Mouse (Mus musculus) kidney, adult 2 months (tissue): ENCODE results near the gene Mertk. TPM values are rescaled to one million over a fixed set of nuclear protein-coding genes. Genes with fewer than 3 reads are reported as not detected.
A peak's percentile ranks its signal among the peaks of the same experiment; 100 is the strongest.

Experiments
- DNase-seq: peaks from one replicate; pipeline ENCODE4 v3.0.0; 2021
- H3K27ac ChIP-seq: fragments of 200-500 bp; 2 replicates; pipeline ENCODE4 v1.5.1; 2012; ENCODE audit warnings: low read depth, low read length, control low read depth, inconsistent platforms; ENCODE audit not compliant: insufficient read depth
- H3K27me3 ChIP-seq: fragments of 200-500 bp; replicated peaks from 2 replicates; pipeline ENCODE4 v1.6.1; 2012; ENCODE audit warnings: mild to moderate bottlenecking, moderate library complexity, low read length, inconsistent platforms; ENCODE audit not compliant: control insufficient read depth, insufficient read depth
- H3K36me3 ChIP-seq: fragments of 200-500 bp; 2 replicates; pipeline ENCODE4 v1.6.1; 2012; ENCODE audit warnings: mild to moderate bottlenecking, moderate library complexity, low read length, inconsistent platforms; ENCODE audit not compliant: control insufficient read depth, insufficient read depth
- H3K4me1 ChIP-seq: fragments of 200-500 bp; 2 replicates; pipeline ENCODE4 v1.6.1; 2011; ENCODE audit warnings: low read length; ENCODE audit not compliant: control insufficient read depth, insufficient read depth
- H3K4me3 ChIP-seq: fragments of 200-500 bp; 2 replicates; pipeline ENCODE4 v1.5.1; 2011; ENCODE audit warnings: mild to moderate bottlenecking, low read depth, low read length, control low read depth; ENCODE audit not compliant: insufficient read depth
- CTCF ChIP-seq: fragments of 200-500 bp; conservative IDR thresholded peaks from 2 replicates; pipeline ENCODE4 v1.5.1; 2011; ENCODE audit warnings: low read depth, mild to moderate bottlenecking, control low read depth, low read length, moderate library complexity, mixed read lengths; ENCODE audit not compliant: insufficient read depth, insufficient read length
- POLR2A ChIP-seq: fragments of 200-500 bp; IDR thresholded peaks from one replicate; pipeline ENCODE4 v1.6.1; 2011; ENCODE audit warnings: low read depth, low read length, control low read depth
- WGBS: fragments of 180-500 bp; shearing (Covaris S2); methylation state at CpG from one replicate; pipeline ENCODE4 v1.1.7; 2018; 5-methylcytosine and 5-hydroxymethylcytosine counted together
- polyA plus RNA-seq: library from polyadenylated mRNA; depleted of rRNA; stranded (reverse); fragments of >200 nt; gene quantifications from 2 replicates; pipeline ENCODE4 v1.2.3, GENCODE M21; 2012

Mertk gene
- polyA plus RNA-seq, 1 experiment: 13.3 TPM

DNA sequence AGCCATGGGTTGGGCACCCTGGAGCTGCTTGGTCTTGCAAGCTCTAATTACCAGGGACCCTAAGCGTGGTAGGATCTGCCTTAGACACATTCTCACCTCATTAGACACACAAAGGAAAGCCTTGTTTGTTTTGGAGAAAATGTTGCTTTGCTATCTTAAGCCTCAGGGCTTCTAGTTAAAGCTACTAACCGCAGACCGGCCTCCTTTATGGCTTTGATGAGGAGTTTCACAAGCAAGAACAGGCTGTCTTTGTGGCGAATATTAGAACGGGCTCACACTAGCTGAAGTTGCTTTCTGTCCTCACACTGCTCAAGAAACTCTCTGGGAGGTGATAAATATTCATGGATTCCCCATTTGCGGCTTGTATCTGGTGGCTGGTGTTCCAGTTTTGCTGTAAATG lies 10.5 kb downstream of the Mertk start:
- TF ChIP-seq POLR2A (no peak), CTCF (no peak)
- Histone ChIP-seq H3K4me1 (peaks cover 35% of the 10 kb centered on the region), H3K27me3 (no peaks in the 10 kb centered on the region), H3K4me3 (no peak overlapping the region), H3K27ac (peak overlapping the region; percentile 55), H3K36me3 (peaks cover 1% of the 10 kb centered on the region; the same call in 1 of the 2 replicates)
- DNase-seq: peak; percentile 43
- 45% methylated on average over 6 of the region's 6 CpGs for WGBS

GRCm38 (mm10) chr2:128710609-128711008 lies 11.9 kb downstream of the Mertk start:
- no peaks in the 10 kb centered on the region for H3K27me3 ChIP-seq
- peak; percentile 72 for DNase-seq
- H3K27ac ChIP-seq: peak overlapping the region; percentile 73
- H3K4me3 ChIP-seq: no peak overlapping the region
- TF ChIP-seq POLR2A (no peak), CTCF (no peak)
- peaks cover 44% of the 10 kb centered on the region for H3K4me1 ChIP-seq
- peaks cover 1% of the 10 kb centered on the region; the same call in 1 of the 2 replicates for H3K36me3 ChIP-seq
- WGBS: 46% methylated on average over 6 of the region's 6 CpGs

- Histone ChIP-seq H3K4me3 (no peak overlapping the region), H3K4me1 (peaks cover 58% of the 10 kb centered on the region), H3K36me3 (no peaks in the 10 kb centered on the region), H3K27ac (no peak overlapping the region), H3K27me3 (no peaks in the 10 kb centered on the region)
- no peak for DNase-seq
- TF ChIP-seq CTCF: no peak
- TF ChIP-seq POLR2A: no peak
- 55% methylated on average over 6 of the region's 6 CpGs for whole genome bisulfite sequencing
Observed at GRCm38 (mm10) chr2:128712940-128713339, 14.2 kb downstream of the Mertk start.

DNA sequence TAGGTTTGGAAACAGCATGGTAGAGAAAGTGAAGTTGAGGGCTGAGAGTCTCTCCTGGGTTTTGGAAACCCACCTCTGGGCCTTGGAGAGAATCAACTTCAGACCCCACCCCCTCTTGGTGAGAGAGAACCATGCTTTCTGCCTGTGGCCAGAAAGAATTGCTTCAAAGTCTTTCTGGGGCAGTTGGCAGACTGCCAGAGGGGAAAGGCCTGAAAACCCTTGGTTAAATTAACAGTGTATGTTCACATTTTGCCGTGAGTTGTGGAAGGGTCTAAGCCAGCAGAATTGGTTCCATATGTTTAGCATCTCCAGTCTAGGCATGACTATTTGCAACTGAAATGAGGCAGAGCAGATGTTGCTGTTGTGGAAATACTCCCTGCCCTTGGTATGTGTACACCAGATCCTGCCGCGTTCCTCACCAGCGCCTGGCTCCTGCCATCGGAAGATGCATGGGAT lies 14.8 kb downstream of the Mertk start:
- DNase-seq: peak; percentile 86
- WGBS: 40% methylated on average over 5 of the region's 5 CpGs
- H3K27ac ChIP-seq: peak overlapping the region; percentile 95

GRCm38 (mm10) chr2:128714724-128715241 lies 16.0 kb downstream of the Mertk start:
- Histone ChIP-seq H3K4me3 (no peak overlapping the region), H3K36me3 (no peaks in the 10 kb centered on the region), H3K4me1 (peaks cover 54% of the 10 kb centered on the region), H3K27me3 (no peaks in the 10 kb centered on the region), H3K27ac (peak overlapping the region; percentile 95)
- peak; percentile 83 for DNase-seq
- no peak for TF ChIP-seq CTCF
- no peak for TF ChIP-seq POLR2A
- WGBS: 29% methylated on average over 7 of the region's 7 CpGs

More for the DNA sequence above, 14.8 kb downstream of the Mertk start:
- Histone ChIP-seq H3K27me3 (no peaks in the 10 kb centered on the region), H3K4me1 (peaks cover 63% of the 10 kb centered on the region), H3K36me3 (no peaks in the 10 kb centered on the region), H3K4me3 (no peak overlapping the region)
- no peak for TF ChIP-seq POLR2A

DNA sequence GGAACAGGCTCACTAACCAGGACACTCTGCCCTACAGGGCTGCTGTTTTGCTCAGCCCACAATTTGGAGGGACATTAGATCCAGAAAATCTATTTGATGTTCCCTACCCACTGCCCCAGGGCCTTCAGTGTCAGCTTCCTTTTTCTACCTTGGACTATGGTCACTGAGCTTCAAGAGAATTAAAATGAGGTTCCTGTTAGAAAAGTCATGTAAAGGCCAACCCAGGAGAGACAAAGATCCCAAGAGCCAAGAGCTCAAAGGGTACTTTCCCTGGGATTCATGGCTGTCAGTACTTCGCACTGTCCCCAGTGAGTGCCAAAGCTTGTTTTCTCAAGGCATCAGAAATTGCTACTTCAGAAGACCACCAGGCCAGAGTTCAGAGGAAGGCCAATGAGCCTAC lies 17.2 kb downstream of the Mertk start:
- DNase-seq: peak; percentile 83
- no peak for TF ChIP-seq POLR2A
- Histone ChIP-seq H3K36me3 (no peaks in the 10 kb centered on the region), H3K4me1 (peaks cover 44% of the 10 kb centered on the region), H3K4me3 (no peak overlapping the region), H3K27ac (peak overlapping the region; percentile 95), H3K27me3 (no peaks in the 10 kb centered on the region)
- WGBS: 68% methylated on average over 1 of the region's 1 CpGs

- TF ChIP-seq CTCF (no peak), POLR2A (no peak)
- Histone ChIP-seq H3K36me3 (no peaks in the 10 kb centered on the region), H3K27me3 (no peaks in the 10 kb centered on the region), H3K4me3 (no peak overlapping the region), H3K4me1 (peaks cover 32% of the 10 kb centered on the region), H3K27ac (no peak overlapping the region)
- 81% methylated on average over 2 of the region's 2 CpGs for WGBS
- no peak for DNase-seq
Observed at GRCm38 (mm10) chr2:128719380-128719779, 20.6 kb downstream of the Mertk start.
